Mouse (Mus musculus) spleen, postnatal 4 days (tissue): ENCODE results near the gene Apobec1.
"Not testable (repeated sequence)": the region's sequence is repeated elsewhere in the genome, so short reads cannot be mapped to it uniquely, and the experiment has no call there.

Experiments
- DNase-seq, 2 experiments: peaks; one replicate each; pipeline ENCODE4 v3.0.0; 2022; ENCODE audit warnings: low spot score in 2 of 2

Gene Apobec1

GRCm38 (mm10) chr6:122602242-122602991 lies at the start of gene Apobec1:
TSS of gene Apobec1 (minus strand) at chr6:122602444.
- peak; percentile 80 to 88 for DNase-seq

GRCm38 (mm10) chr6:122650398-122650980 lies 48.2 kb upstream of the Apobec1 start:
- no peak for DNase-seq

DNA sequence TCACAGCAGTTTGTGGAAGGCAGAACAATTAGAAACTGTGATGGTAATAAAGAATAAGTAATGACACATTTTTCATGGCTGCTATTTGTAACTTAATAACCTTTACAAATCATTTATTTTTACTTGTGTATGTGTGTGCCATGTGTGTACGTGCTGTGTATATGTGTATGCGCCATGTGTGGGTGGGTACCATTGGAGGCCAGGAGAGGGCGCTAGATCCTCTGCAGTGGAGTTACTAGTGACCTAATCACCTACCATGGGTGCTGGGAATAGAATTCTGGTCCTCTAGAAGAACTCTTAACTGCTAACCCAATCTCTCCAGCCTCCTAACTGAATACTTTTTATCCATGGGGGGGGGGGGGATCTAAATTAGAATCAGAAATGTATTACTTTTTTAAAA lies 47.7 kb upstream of the Apobec1 start:
- no peak for DNase-seq

GRCm38 (mm10) chr6:122644196-122644595 lies 42.0 kb upstream of the Apobec1 start:
- DNase-seq, result not testable (repeated sequence)

GRCm38 (mm10) chr6:122637566-122637965 lies 35.3 kb upstream of the Apobec1 start:
- not testable (repeated sequence) for DNase-seq

- no peak for DNase-seq
These were observed 34.4 kb upstream of the Apobec1 start for GRCm38 (mm10) chr6:122636666-122637065.

DNA sequence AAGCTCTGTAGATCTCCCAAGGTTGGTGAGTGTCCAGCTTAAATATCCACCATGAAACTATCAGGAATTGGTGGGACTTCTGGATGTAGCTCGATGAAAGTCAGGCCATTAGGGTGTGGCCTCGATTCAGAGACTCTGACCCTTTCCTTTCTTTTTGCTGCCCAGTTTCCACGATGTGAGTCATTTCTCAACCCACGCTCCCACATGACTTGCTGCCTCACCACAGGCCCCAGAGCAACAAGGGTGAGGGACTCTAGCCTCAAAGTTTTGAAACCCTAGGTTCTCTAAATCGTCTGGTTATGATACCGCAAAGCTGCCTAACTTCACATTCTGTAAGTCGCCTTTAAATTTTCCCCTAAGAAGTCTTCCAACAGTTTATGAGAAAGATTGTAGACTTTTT lies 33.1 kb upstream of the Apobec1 start:
- DNase-seq, result no peak

DNA sequence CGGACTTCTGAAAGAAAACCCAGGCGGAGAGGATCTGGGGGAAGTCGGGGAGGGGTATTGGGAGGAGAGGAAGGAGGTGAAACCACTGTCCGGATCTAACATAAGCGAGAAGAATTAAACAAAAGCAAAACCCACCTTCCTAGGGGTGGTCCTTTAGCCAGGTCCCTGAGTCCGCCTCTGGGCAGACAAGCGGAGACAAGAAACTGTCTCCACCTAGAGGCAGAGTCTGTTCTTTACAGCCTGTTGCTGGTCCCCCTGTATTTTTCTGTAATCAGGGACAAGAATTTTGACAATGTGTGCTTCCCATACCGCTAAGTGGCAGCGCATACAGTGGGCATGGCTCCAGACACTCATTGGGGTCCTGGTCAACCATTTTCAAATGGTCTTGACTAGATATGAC lies 31.2 kb upstream of the Apobec1 start:
- no peak for DNase-seq

DNA sequence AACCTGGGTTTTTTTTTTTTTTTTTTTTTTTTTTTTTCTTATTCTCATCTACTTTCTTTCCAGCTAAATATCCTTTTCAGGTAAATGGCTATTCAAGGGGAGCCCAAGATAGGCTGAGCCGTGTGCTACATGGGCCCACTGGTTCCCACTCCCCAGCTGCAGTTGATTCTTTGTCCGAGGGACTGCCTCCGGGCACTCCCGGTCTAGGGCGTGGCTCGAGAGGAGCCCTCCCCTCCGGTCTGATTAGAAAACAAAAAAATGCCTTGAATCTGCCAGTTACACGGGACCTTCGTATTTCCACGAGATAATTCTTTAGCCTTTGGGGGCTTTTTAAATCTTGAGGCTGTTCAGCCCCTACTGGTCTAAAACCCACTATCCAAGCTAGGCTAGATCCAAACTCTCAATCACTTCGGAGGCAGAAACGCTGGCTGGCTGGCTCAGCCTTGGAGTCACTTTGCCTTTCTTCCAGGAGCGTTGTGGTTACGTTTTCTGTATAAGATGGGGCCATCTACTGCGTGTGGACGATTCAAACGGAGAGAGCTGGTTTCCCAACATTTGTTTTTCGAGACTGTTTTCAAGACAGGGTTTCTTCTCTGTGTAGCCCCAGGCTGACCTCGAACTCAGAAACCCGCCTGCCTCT lies 25.3 kb upstream of the Apobec1 start:
- DNase-seq, result no peak

DNA sequence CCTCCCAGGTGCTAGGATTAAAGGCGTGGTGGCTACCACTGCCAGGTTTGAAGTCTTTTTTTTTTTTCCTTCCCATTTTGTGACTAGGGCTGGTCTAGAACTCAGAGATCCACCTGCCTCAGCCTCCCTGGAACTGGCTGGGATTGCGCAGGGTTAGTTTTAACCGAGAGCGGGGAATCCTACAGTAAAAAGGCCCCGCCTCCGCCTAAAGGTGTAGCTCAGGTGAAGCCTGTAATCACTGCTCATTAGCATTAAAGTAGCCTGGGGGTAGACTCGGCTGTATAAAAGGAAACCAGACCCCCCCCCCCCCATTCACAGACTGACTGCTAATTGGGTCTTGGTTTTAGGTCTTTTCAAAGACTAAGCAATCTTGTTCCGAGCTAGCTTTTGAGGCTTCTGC lies 23.9 kb upstream of the Apobec1 start, which contains the start of gene Dppa3:
Gene Dppa3 (plus strand): TSS at position 301 of the 400 bp plus-strand sequence.
- DNase-seq, result no peak

DNA sequence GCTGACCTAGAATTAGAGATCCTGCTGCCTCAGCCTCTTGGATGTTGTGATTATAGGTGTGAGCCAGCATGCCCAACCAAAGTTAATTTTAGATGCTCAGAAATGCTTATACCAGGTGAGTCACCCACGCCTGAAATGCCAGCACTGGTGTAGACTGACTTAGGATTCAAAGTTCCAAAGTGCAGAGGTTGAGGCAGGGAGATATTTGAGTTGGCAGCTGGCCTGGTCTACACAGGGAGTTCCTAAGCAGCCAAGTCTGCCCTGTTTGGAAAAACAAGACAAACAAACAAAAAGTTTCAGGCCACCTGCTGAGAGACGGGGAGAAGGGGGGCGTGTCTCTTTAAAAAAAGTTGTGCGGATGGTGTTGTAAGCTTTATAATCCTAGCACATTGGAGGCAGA lies 22.9 kb upstream of the Apobec1 start:
- DNase-seq, result no peak

GRCm38 (mm10) chr6:122624480-122624879 lies 22.2 kb upstream of the Apobec1 start:
- no peak for DNase-seq

DNA sequence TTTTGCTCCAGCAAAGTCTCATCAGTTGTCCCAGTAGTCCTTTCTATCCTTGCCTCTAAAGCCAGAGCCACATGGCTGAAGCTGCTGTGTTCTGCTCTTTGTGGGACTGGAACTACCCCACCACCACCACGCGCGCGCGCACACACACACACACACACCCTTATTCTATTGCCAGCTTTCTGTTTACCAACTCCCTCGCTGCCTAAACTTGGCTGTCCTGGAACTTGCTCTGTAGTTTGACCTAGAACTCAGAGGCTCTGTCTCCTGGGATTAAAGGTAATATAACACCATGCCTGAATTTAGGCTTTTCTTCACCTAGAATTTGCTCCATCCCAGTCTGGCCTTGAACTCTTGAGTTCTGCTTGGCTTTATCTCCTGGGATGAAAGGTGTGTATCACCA lies 18.8 kb upstream of the Apobec1 start:
- DNase-seq, result no peak

DNA sequence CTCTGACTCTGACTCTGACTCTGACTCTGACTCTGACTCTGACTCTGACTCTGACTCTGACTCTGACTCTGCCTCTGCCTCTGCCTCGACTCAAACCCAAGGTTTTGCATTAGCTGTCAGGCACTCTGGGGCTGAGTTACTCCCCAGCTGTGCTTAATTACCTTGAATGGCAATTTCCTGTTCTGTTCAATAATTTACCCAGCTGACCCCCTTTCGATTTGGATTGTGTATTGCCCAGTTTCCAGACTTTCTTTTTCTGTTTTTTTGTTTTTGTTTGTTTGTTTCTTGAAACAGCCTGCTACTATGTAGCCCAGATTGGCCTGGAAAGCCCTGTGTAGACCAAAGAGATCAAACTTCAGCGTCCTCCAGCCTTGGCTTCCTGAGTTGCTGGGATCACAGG lies 13.8 kb upstream of the Apobec1 start:
- DNase-seq, result no peak

GRCm38 (mm10) chr6:122614047-122614446 lies 11.8 kb upstream of the Apobec1 start:
- DNase-seq, result peak; percentile 57 to 80

DNA sequence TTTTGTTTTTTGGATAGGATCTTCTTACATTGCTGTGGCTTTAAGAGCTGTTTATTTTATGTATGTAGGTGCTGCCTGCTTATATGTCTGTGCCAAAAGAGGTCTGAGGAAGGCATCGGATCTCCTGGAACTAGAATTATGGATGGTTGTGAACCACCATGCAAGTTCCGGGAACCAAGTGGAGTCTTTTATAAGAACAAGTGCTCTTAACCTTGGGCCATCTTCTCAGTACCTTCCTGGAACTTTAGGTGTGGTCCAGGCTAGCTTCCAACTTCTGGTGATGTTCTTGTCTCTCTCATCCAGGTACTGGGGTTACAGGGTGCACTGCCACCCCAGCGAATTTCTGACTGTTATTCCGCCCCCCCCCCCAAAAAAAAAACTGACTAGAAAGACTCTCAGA lies 10.2 kb upstream of the Apobec1 start:
- no peak for DNase-seq

DNA sequence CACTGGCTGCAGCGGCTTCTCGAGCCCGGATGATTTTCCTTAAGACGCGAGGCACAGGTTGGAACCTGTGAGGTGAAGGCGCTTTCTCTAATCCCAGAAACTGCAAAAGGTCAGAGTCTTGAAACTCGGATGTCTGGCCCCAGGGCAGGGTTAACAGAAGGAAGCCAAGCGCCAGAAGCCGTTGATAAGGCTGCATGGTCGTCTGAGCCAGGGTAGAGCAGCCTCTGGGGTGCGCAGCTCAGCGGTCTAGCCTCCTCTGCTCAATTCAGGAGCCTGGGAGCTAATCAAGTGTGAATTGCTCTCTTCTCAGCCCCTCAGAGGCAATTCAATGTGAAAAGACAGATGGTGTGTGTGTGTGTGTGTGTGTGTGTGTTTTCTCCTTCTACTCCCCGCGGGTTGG lies 7.5 kb upstream of the Apobec1 start, which contains the start of gene Gdf3:
Gene Gdf3 (minus strand): TSS at position 317 of the 400 bp plus-strand sequence.
- no peak for DNase-seq

DNA sequence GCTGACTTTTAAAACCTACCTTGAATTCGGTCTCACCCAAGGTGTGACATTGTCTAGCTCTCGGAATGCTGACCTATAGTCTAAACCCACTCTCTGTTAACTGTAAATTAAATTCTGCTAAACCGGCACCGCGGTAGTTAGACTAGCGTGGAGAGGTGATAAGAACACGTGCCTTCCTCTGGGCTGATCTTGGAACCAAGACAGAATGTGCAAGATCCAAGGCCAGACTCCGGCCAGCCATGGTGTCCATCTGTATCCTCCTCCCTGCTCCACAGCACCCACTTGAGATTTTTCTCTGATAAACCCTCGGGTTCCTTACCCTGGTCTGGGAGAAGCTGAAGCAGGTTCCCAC lies 7.1 kb upstream of the Apobec1 start:
- no peak for DNase-seq

DNA sequence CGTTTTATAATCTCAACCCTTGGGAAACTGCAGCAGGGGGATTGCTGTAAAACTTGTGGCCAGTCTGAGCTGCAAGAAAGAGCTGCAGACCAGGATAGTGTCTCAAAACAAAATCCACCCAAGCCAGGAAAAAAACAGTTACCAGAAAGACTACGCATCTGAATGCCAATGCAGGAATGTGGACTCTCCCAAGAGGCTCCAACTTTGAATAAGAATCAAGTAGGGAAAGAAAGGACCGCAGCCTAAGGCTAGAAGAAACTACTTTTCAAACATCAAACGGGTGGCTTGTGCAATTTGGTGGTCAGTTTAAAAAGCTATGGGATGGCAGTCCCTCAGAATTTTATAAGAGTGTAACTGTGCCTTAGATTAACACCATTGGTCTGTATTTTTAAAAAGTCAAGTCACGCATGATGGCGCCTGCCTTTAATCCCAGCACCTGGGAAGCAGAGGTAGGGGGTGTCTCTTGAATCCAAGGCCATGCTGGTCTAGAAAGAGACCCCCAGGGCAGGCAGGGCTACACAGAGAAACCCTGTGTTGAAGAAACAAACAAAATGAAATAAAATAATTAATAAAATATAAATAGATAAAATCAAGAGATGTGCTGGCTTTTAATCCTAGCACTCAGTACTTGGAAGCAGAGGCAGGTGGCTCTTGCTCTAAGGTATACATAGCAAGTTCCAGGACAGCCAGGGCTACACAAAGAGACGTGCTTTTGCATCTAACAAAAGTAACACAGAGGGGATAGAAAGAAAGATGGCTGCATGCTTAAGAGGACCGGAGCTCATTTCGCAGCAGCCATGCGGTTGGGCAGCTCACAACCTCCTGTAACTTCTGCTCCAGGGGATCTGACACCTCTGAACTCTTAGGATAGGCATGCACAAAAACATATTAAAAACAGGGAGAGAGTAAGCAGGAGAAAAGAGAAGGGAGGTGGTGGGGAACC lies 6.5 kb upstream of the Apobec1 start:
- no peak for DNase-seq

DNA sequence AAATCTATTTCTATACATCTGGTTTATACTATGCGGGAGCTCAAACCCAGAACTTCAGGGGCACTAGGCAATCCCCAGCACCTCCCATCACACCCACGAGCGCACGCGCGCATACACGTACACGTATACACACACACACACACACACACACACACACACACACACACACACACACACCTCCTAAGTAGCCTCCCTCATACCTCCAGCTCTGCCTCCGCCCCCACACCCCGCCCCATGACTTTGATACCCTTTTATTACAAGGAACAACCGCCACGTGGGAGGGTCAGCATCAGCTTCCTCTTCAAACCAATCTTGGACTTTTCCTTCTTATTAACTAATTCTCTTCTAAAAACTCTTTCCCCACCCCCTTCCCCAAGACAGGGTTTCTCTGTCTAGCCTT lies 5.5 kb upstream of the Apobec1 start:
- no peak for DNase-seq

DNA sequence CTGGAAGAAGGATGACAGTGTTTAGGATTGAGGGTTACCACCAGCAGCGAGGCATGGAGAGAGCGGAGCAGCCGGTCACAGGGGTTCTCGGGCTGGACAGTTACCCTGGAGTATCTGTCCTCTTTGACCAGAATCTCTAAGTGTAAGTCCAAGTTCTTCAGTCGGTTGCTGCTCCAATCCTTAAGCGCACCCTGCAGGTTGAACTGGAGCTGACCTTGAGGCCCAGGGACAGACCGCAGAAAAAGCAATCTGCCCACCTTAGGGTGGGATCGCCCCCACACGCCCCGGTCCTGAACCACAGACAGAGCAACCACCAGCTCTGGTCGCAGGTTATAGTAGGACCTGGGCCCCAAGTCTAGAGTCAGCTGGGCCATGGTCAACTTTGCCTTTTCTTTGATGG lies 4.4 kb upstream of the Apobec1 start:
- no peak for DNase-seq

DNA sequence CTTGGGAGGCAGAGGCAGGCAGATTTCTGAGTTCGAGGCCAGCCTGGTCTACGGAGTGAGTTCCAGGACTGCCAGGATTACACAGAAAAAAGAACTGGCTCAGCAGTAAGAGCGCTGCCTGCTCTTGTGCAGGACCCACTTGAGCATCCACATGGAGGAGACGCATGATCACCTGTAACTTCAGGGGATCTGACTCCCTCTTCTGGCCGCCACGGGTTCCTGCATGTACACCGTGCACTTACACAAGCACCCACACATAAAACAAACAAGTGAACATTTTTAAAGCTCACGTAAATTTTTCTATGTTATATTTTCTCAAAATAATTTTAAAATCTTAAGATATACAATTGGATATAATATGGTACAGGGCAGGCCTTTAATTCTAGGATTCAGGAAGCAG lies 3.2 kb upstream of the Apobec1 start:
- no peak for DNase-seq
